Mouse (Mus musculus): ENCODE measurements around the gene Tnk1.

Gene Tnk1

GRCm38 (mm10) chr11:69804652-69804940, 53.9 kb downstream of the Tnk1 start:
- DNase-seq (ENCODE audit: inconsistent age in 2 of 2, low spot score in 1 of 2), result peak; percentile 63 to 68

DNA sequence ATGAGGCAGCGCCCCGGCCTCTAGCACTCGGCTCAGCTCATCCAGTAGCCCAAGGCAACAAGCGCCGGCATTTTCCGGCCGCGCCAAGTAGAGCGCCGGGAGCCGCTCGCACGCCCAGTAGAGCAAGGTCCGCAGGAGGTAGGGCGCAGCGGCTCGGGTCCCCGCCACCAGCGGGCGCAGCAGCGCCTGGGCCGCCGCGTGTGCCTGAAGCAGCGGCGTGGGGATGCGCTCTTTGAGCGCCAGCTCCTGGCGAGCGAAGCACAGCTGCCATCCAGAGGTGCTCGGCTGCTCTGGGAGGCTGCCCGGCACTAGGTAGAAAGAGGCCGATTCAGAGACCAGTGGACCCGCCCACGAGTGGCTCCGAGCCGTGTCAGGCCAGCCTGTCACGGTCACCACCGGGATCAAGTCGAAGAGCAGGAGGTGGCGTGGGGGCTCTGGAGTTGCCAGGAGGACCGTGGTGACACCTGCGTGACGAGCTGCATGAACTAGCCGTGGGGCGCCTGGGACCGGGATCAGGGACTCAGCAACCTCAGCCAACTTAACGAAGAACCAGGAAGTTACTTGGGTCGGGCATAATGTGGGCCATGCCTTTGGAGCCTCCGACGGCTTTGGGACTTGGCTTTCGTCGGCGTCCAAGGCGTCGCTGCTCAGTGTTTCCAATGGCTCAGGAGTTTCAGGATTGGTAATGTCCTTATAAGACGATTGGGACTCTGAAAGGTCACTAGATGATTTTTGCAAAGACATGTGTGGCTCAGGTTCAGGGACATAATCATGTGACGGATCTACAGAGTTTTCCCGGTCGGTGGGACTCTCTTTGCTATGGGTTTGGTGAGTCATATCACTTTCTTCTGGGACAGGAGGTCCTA, 54.5 kb downstream of the Tnk1 start:
- peak; percentile 89 to 93 for DNase-seq (ENCODE audit: inconsistent age in 2 of 2, low spot score in 1 of 2)

- no peak for DNase-seq (ENCODE audit: inconsistent age in 2 of 2, low spot score in 1 of 2)
These were observed 55.2 kb downstream of the Tnk1 start for GRCm38 (mm10) chr11:69803328-69803727.

GRCm38 (mm10) chr11:69802648-69803105, 55.9 kb downstream of the Tnk1 start:
- peak; percentile 93 to 96 for DNase-seq (ENCODE audit: inconsistent age in 2 of 2, low spot score in 1 of 2)

- peak in 1 of 2 experiments; percentile 50 for DNase-seq (ENCODE audit: inconsistent age in 2 of 2, low spot score in 1 of 2)
These were observed 57.1 kb downstream of the Tnk1 start, which contains the start of gene Fgf11 for GRCm38 (mm10) chr11:69801379-69801977. Gene Fgf11, minus strand, starts transcription at chr11:69801857.
